Mouse (Mus musculus) lung, embryonic 14.5 days (tissue): ENCODE results near the gene Bnipl. TPM values are rescaled to one million over a fixed set of nuclear protein-coding genes. Genes with fewer than 3 reads are reported as not detected.

Experiments used
- ATAC-seq: fragments of 200-750 bp; cut with Nextera tagmentation; 2 replicates; pipeline ENCODE4 v1.8.0; 2017; ENCODE audit warnings: mild to moderate bottlenecking, moderate TSS enrichment, moderate library complexity; ENCODE audit not compliant: insufficient read depth
- DNase-seq: peaks from one replicate; pipeline ENCODE4 v3.0.0-alpha.2; 2015
- H3K27ac ChIP-seq: fragments of 300-500 bp; sonication (generic); 2 replicates; pipeline ENCODE4 v1.5.1; 2014; ENCODE audit warnings: low read depth, mild to moderate bottlenecking, moderate library complexity
- H3K27me3 ChIP-seq: fragments of 300-500 bp; sonication (generic); 2 replicates; pipeline ENCODE4 v1.6.1; 2014; ENCODE audit warnings: low read length, control low read depth; ENCODE audit not compliant: insufficient read depth
- H3K36me3 ChIP-seq: fragments of 300-500 bp; sonication (generic); 2 replicates; pipeline ENCODE4 v1.6.1; 2014; ENCODE audit warnings: control low read depth; ENCODE audit not compliant: insufficient read depth
- H3K4me1 ChIP-seq: fragments of 300-500 bp; sonication (generic); 2 replicates; pipeline ENCODE4 v1.6.1; 2014; ENCODE audit warnings: antibody characterized with exemption, control low read depth; ENCODE audit not compliant: insufficient read depth
- H3K4me2 ChIP-seq: fragments of 300-500 bp; sonication (generic); 2 replicates; pipeline ENCODE4 v1.6.1; 2014; ENCODE audit warnings: mild to moderate bottlenecking
- H3K4me3 ChIP-seq: fragments of 300-500 bp; sonication (generic); 2 replicates; pipeline ENCODE4 v1.5.1; 2014; ENCODE audit warnings: low read depth, low read length
- H3K9ac ChIP-seq: fragments of 300-500 bp; sonication (generic); 2 replicates; pipeline ENCODE4 v1.6.1; 2014
- H3K9me3 ChIP-seq: fragments of 300-500 bp; sonication (generic); 2 replicates; pipeline ENCODE4 v1.6.1; 2016; ENCODE audit warnings: low read depth, low read length, control low read depth
- CTCF ChIP-seq: IDR thresholded peaks from 2 replicates; pipeline ENCODE4 v1.5.1; 2016; ENCODE audit warnings: antibody characterized with exemption, low read depth
- WGBS: fragments of 180-500 bp; shearing (Covaris S2); extraction: QIAGEN DNeasy Blood & Tissue Kit; methylation state at CpG from one replicate; pipeline ENCODE4 v1.1.7; 2014; 5-methylcytosine and 5-hydroxymethylcytosine counted together
- polyA plus RNA-seq: library from polyadenylated mRNA; unstranded; fragments of >200 nt; fragmentation: Nextera tagmentation; extraction: Ambion mirVana; gene quantifications from 2 replicates; pipeline ENCODE4 v1.2.1, GENCODE M21; 2014

The Bnipl gene
- polyA plus RNA-seq, 1 experiment from 2014 or later, result 5.0 TPM

GRCm38 (mm10) chr3:95284501-95285281 is 33.7 kb upstream of the Bnipl start:
- Histone ChIP-seq H3K4me2 (peak overlapping the region; percentile 75), H3K4me1 (peaks cover 5% of the 10 kb centered on the region; the same call in 1 of the 2 replicates), H3K27ac (no peak overlapping the region), H3K36me3 (peaks cover 16% of the 10 kb centered on the region; the same call in 1 of the 2 replicates), H3K27me3 (no peaks in the 10 kb centered on the region), H3K9ac (no peak overlapping the region), H3K9me3 (no peaks in the 10 kb centered on the region), H3K4me3 (0 out of 2 replicates have a peak overlapping the region, but pooled peaks have one; percentile 59)
- DNase-seq (no peak), ATAC-seq (no peak)
- TF ChIP-seq CTCF, result no peak
- 85% methylated on average over 12 of the region's 12 CpGs for WGBS

- Histone ChIP-seq H3K4me1 (peaks cover 5% of the 10 kb centered on the region; the same call in 1 of the 2 replicates), H3K27me3 (no peaks in the 10 kb centered on the region), H3K9ac (peak overlapping the region; percentile 83; the same call in 1 of the 2 replicates), H3K27ac (no peak overlapping the region), H3K36me3 (peaks cover 15% of the 10 kb centered on the region; the same call in 1 of the 2 replicates), H3K4me2 (peak overlapping the region; percentile 75), H3K9me3 (no peaks in the 10 kb centered on the region), H3K4me3 (peak overlapping the region; percentile 59)
- no peak for TF ChIP-seq CTCF
- WGBS, result 10% methylated on average over 1 of the region's 1 CpGs
- DNase-seq (no peak), ATAC-seq (no peak)
These were observed 33.1 kb upstream of the Bnipl start for GRCm38 (mm10) chr3:95284062-95284461.

GRCm38 (mm10) chr3:95283589-95283941 is 32.6 kb upstream of the Bnipl start:
- Histone ChIP-seq H3K4me3 (peak overlapping the region; percentile 59), H3K27ac (peak overlapping the region; percentile 98), H3K4me1 (peaks cover 5% of the 10 kb centered on the region; the same call in 1 of the 2 replicates), H3K9ac (peak overlapping the region; percentile 83), H3K4me2 (peak overlapping the region; percentile 75), H3K27me3 (no peaks in the 10 kb centered on the region), H3K36me3 (peaks cover 13% of the 10 kb centered on the region; the same call in 1 of the 2 replicates), H3K9me3 (no peaks in the 10 kb centered on the region)
- under 1% methylated on average over 7 of the region's 7 CpGs for WGBS
- ATAC-seq (no peak), DNase-seq (no peak)
- no peak for TF ChIP-seq CTCF

- TF ChIP-seq CTCF, result peak; percentile 47
- Histone ChIP-seq H3K9ac (peak overlapping the region; percentile 83), H3K9me3 (no peaks in the 10 kb centered on the region), H3K27me3 (no peaks in the 10 kb centered on the region), H3K4me3 (peak overlapping the region; percentile 59), H3K27ac (peak overlapping the region; percentile 98), H3K36me3 (peaks cover 7% of the 10 kb centered on the region; the same call in 1 of the 2 replicates), H3K4me1 (peaks cover 5% of the 10 kb centered on the region; the same call in 1 of the 2 replicates), H3K4me2 (peak overlapping the region; percentile 75)
- under 1% methylated on average over 51 of the region's 51 CpGs for whole genome bisulfite sequencing
- DNase-seq (peak; percentile 88), ATAC-seq (peak; percentile 67)
These were observed 32.0 kb upstream of the Bnipl start for GRCm38 (mm10) chr3:95282865-95283588.

GRCm38 (mm10) chr3:95282381-95282864 is 31.4 kb upstream of the Bnipl start:
- ATAC-seq (no peak), DNase-seq (peak; percentile 58)
- Histone ChIP-seq H3K9ac (peak overlapping the region; percentile 83), H3K4me2 (peak overlapping the region; percentile 75), H3K9me3 (no peaks in the 10 kb centered on the region), H3K27me3 (no peaks in the 10 kb centered on the region), H3K27ac (peak overlapping the region; percentile 98), H3K36me3 (peaks cover 3% of the 10 kb centered on the region; the same call in 1 of the 2 replicates), H3K4me3 (peak overlapping the region; percentile 59), H3K4me1 (peaks cover 5% of the 10 kb centered on the region; the same call in 1 of the 2 replicates)
- no peak for TF ChIP-seq CTCF
- WGBS, result under 1% methylated on average over 11 of the region's 11 CpGs

DNA sequence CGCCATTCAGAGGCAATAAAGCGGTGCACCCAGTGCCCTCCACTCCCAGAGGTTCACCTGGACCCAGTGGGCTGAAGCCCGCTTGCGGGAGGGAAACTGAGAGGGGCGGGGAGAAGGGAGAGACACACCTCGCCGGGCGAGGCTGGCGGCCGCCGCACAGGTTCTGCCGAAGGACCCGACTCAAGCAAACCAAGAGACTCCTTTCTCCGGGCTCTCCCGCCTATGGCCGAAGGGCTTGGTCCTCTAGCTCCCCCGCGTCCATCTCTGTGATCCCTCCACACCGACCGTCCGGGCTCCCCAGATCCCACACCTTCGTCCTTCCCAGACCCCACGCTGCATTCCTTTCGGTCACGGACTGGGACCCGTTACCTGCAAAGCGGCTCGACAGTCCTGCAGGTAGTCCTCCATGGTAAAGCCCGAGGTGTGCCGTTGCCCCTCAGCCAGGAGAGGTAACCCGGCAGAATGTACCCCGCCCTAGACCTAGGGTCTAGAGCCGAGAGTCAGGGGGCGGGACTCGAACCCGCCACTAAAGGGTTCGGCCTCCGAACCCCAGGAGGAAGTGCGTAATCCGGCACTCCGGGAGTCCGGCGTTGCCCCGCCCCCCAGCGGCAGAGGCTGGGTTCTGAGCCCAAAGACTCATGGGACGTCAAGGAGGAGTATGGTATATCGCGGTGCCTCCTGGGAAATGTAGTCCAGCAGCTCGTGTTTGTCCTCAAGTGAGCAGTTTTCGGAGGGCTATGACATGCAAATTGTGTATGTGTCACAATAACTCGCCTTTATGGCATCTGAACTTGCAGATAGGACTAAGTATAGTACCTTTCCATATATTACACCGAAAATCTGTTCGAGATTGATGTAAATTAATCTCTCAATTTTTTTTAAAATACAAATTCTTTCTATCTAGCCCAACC is 30.5 kb upstream of the Bnipl start, which contains the start of the genes Mindy1 and Prune1:
Mindy1 (plus strand) TSS at position 130 of the 911 bp plus-strand sequence.
Prune1 (minus strand) TSS at position 861 of the 911 bp plus-strand sequence.
- WGBS, result under 1% methylated on average over 51 of the region's 53 CpGs
- Histone ChIP-seq H3K27ac (peak within 1 kb of the TSS; percentile 98), H3K36me3 (0 out of 2 replicates have a peak, but pooled peaks cover 6% of the 10 kb centered on the region), H3K4me3 (peak within 1 kb of the TSS; percentile 59), H3K4me2 (peak within 1 kb of the TSS; percentile 75), H3K9ac (peak within 1 kb of the TSS; percentile 83), H3K4me1 (peaks cover 5% of the 10 kb centered on the region; the same call in 1 of the 2 replicates), H3K9me3 (no peaks in the 10 kb centered on the region), H3K27me3 (no peaks in the 10 kb centered on the region)
- ATAC-seq (peak; percentile 89), DNase-seq (peak; percentile 99)
- peak; percentile 57 for TF ChIP-seq CTCF
